Mouse (Mus musculus): ENCODE results near the gene Snx11. TPM values are rescaled to one million over a fixed set of nuclear protein-coding genes. Genes with fewer than 3 reads are reported as not detected.
"Not testable (repeated sequence)": the region's sequence is repeated elsewhere in the genome, so short reads cannot be mapped to it uniquely, and the experiment has no call there.

Snx11 gene
- total RNA-seq, 2 experiments from 2014 or later, result 51.0 to 54.4 TPM

GRCm38 (mm10) chr11:96795491-96795890 is 18.1 kb upstream of the Snx11 start:
- no peak for DNase-seq

- DNase-seq, result no peak
Measured at GRCm38 (mm10) chr11:96790681-96791080, 13.3 kb upstream of the Snx11 start.

- DNase-seq, result no peak
Measured at GRCm38 (mm10) chr11:96789990-96790389, 12.6 kb upstream of the Snx11 start.

- DNase-seq, result peak; percentile 91
Measured at GRCm38 (mm10) chr11:96788871-96789795, 11.8 kb upstream of the Snx11 start, which contains the start of gene Cbx1. Cbx1 (plus strand) TSS chr11:96789127.

- no peak for DNase-seq
Measured at GRCm38 (mm10) chr11:96786731-96787450, 9.5 kb upstream of the Snx11 start.

- peak in 1 of 2 experiments; percentile 50 for DNase-seq
Measured at GRCm38 (mm10) chr11:96784847-96785246, 7.5 kb upstream of the Snx11 start.

GRCm38 (mm10) chr11:96781425-96781824 is 4.1 kb upstream of the Snx11 start:
- DNase-seq, result no peak

GRCm38 (mm10) chr11:96780306-96780705 is 2.9 kb upstream of the Snx11 start:
- no peak for DNase-seq

GRCm38 (mm10) chr11:96778061-96778627 is 785 bp upstream of the Snx11 start:
- not testable (repeated sequence) for DNase-seq

- DNase-seq, result no peak
Measured at GRCm38 (mm10) chr11:96776068-96776467, 1.3 kb downstream of the Snx11 start.

GRCm38 (mm10) chr11:96775665-96776064 is 1.7 kb downstream of the Snx11 start:
- no peak for DNase-seq

GRCm38 (mm10) chr11:96775063-96775462 is 2.3 kb downstream of the Snx11 start:
- no peak for DNase-seq

- no peak for DNase-seq
Measured at GRCm38 (mm10) chr11:96774536-96774935, 2.8 kb downstream of the Snx11 start.

GRCm38 (mm10) chr11:96772413-96772812 is 4.9 kb downstream of the Snx11 start:
- no peak for DNase-seq

GRCm38 (mm10) chr11:96771274-96771975 is 5.9 kb downstream of the Snx11 start:
- DNase-seq, result no peak

GRCm38 (mm10) chr11:96768240-96768639 is 9.1 kb downstream of the Snx11 start:
- DNase-seq, result no peak

GRCm38 (mm10) chr11:96767096-96767495 is 10.3 kb downstream of the Snx11 start:
- DNase-seq, result no peak

GRCm38 (mm10) chr11:96766555-96766954 is 10.8 kb downstream of the Snx11 start:
- DNase-seq, result no peak

- no peak for DNase-seq
Measured at GRCm38 (mm10) chr11:96765645-96766044, 11.7 kb downstream of the Snx11 start.

- no peak for DNase-seq
Measured at GRCm38 (mm10) chr11:96764511-96765350, 12.6 kb downstream of the Snx11 start.

GRCm38 (mm10) chr11:96762742-96763470 is 14.5 kb downstream of the Snx11 start:
- DNase-seq, result no peak

All from layer of hippocampus, postnatal 36 days (tissue).